Mouse (Mus musculus) spleen, postnatal 10 days (tissue): Measurements from ENCODE around the gene Ascl3.
A peak's percentile ranks its signal among the peaks of the same experiment; 100 is the strongest.

ENCODE experiments used
- DNase-seq, 2 experiments: peaks; one replicate each; pipeline ENCODE4 v3.0.0; 2021 to 2022; ENCODE audit warnings: low spot score in 2 of 2

Gene Ascl3

DNA sequence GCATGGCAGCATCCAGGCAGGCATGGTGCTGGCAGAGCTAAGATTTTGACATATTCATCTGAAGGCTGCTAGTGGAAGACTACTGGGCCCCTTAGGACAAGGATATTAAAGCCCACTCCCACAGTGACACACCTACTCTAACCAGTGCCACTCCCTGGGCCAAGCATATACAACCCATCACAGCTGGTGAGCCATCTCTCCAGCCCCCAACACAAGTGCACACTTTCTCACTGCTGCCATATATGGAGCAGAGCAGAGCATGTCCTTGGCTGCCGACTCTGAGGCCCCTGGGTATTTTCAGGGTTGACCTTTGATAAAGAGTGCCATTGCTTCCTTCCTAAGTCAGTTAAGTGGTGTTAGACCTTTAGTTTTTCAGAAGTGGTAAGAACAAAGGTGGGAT is 21.5 kb downstream of the Ascl3 start:
- DNase-seq: no peak

DNA sequence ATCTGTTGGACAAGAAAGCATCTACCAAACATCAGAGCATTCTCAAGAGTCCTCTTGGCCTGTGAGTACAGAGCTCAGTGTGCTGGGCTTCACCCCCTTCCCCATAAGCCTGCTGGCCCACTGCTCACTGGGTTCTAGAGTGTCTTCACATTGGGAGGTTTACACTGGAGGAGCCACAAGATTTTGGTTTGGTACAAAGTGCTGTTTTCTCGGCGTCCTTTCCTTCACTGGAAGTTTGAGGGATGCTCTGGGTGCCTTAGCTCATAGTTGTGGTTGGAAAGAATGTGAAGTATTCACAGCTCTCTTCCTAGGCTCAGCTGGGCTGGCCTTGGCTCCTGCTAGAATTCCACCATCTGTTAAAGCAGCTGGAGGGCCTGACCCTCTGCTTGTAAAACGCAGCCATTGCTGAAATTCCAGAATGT is 22.6 kb downstream of the Ascl3 start:
- no peak for DNase-seq

DNA sequence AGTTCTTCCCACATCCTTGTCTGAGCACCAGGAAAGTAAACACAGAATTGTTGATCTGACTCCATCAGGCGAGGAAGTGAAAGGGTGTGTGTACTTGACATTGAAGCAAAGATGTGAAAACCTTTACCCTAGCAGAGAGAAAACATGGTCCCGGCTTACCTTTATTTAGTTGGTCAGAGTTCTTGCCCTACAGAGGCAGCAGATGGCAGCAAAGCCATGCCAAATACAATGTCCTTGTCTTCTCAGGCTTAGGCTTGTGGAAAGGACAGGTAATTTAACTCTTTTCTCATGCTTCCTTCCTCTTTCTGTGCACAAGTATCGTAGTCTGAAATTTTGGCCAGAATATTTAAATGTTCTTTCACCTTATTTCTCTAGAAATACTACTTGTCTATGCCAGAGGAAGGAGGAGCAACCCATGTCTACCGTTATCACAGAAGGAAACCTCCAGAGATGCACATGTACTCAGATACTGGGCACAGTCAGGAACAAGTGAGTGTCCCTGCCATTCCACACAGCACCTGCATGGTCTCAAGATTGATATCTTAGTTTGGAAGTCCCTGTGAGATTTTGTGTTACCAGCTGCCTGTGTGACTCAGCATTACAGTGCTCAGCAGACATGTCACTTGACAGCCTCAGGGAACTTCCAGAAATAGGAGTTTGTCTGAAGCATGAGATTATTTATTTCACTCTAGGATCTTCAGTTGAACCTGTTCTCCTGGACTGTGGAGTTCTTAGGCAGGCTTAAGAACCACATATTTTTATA is 24.3 kb downstream of the Ascl3 start:
- peak in 1 of 2 experiments; percentile 70 for DNase-seq

DNA sequence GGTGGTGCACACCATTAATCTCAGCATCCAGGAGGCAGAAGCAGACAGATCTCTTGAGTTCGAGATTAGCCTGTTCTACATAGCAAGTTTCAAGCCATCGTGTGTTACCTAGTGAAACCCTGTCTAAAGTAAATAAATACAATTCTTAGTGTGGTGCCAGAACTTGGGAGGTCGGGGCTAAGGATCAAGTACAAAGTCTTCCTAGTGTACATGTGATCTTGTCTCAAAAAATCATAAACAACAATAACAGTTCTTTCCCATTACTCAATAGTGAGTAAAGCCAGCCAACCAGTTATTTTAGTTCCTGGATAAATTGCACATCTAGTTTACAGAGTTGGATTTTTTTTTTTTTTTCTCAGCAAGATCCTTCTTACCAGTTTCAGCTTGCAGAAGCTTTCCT is 27.1 kb downstream of the Ascl3 start:
- no peak for DNase-seq

DNA sequence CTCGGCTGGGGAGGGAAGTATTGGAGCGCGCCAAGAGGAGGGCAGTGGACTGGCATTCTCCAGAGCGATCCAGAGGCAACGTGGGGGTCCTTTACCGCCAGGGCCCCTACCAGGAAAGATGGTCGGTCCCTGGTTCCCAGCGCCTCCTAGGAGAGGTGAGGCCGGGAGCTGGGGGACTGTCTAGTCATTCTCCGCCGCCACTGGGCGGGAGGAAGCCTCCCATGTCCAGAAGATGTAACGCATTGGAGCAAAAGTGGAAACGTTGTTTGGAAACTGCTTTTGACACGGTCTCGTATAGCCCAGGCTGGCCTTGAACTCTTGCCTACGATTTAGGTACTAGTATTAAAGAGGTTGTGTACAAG is 27.5 kb downstream of the Ascl3 start:
- no peak for DNase-seq

DNA sequence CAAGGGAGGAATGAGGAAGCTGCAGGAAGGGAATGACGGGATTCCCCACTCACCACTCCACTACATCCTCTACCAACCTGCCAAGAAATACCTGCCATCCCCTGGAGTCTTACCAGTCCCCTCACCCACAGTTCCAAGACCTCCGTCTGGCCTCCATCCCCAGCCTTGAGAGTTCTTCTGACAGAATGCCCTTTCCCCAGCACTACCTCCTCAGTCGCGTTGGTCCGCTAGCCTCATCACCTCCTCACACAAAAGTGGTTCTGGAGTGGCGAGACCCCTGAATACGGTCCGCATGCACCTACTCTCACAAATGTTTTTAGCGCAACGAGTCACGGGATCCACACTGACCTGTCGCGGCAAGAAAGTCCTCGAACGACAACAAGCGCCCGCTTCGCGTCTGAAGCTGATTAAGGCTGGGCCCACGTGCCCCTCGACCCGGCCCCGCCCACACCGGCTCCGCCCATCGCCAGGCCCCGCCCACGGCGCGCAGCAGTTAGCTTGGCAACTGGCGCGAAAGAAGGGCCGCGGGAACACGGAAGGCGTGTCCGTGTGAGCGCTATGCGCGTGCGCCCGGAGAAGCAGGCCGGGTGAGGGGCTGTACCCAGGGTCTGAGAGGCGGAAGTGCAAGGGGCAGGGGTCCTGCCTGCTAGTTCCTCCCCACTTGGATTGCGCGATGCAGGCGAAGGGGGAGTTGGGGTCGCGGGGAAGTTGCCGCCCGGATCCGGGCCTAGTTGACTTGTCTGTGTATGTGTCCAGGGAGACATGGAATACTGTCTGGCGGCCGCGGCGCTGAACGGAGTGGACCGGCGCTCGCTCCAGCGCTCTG is 28.1 kb downstream of the Ascl3 start, which contains the start of the genes St5 and Akip1:
TSS of gene St5 (minus strand) at position 416 of the 826 bp plus-strand sequence.
TSS of gene Akip1 (plus strand) at position 501 of the 826 bp plus-strand sequence.
- peak; percentile 97 to 99 for DNase-seq

DNA sequence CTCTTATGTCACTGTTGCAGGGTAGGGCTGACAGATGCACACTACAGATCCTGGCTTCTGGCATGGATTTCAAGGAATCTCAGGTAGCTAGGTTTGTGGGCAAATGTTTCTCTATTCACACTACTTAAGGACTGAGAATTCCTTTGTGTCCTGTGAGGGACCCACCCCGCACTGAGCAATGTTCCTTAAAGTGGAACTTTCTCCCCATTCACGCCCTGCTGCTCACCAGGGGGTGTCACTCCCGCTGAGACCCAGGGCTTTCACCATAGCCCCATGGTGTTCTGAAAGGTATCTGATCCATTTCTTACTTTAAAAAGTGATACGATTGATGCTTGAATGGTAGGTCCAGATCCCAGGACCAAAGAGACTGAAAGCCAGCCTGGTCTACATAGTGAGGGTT is 28.8 kb downstream of the Ascl3 start:
- DNase-seq: no peak

DNA sequence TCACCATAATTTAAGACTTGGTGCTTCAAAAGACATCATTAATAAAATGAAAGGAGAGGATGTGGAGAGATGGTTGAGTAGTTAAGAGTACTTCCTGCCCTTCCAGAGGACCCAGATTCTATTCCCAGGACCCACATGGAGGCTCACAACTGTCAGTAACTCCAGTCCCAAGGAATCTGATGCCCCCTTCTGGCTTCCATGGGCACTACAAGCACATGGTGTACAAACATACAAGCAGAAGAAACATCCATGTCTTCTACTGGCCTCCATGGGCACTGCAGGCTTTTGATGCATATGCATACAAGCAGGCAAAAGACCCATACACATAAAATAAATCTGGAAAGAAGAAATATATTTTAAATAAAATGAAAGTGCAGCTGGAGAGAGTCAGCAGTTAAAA is 31.3 kb downstream of the Ascl3 start:
- DNase-seq: peak in 1 of 2 experiments; percentile 41

DNA sequence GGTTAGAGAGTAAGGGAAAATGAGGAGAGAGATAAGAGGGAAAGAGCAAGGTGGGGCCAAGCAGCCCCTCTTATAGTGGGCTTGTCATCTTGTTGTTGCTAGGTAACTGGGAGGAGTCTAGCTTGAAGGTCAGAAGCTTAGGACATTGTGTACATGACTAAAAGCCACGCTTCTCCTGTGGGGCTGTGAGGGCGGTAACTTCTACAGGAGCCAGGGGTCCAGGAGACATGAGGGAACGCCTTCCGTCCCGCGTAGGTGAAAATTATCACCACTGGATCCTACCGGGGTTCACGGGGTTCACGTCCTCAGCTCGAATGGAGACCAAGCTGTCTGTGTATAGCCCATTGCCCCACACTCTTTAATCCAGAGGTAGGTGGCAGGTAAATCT is 36.2 kb downstream of the Ascl3 start:
- DNase-seq: no peak

DNA sequence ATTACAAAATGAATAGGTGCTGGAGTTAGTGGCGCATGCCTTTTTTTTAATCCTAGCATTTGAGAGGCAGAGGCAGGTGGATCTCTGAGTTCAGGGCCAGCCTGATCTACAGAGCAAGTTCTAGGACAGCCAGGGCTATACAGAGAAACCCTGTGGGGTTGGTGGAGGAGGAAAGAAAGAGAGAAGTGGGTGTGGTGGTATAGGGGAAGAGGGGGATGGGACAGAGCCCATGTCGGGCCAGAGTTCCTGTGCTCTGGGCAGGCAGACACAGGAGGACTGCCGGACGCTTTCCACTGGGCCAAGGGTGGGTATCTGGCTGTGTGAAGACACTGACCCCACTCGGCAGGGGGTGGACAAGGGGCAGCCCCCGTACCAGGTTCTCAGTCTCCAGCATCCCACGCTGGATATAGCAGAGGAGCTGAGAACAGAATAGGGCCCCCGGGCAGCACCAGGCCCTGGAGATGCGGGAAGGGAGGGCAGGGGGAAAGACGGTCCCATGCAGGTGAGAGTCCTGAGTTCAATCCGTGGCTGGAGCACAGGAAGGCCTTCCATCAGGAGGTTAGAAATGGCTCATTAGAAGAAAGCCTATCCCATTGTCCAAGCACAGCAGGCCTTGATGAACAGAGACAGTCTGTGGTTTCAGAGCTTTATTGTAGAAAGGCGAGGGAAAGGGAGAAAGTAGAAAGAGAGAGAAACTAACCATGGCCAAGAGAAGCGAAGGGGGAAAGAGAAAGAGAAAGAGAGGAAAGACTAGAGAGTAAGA is 36.8 kb downstream of the Ascl3 start:
- no peak for DNase-seq

DNA sequence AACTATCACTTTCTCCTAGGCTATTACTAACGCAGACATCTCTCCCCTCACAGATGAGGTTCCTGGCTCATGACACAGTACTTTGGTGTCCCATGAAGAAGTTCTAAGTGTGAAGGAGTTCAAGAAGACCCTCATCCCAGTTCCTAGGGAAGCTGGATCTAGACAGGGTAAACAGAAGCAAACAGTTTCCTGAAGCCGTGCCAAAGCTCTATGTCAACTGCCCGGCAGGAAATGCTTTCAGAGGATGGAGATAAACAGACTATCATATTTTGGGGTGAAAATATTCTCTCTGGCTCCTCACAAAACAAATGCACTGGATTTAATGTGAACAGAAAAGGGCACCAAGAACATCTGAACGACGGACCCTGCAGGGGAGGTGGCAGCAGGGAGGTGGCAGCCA is 40.6 kb downstream of the Ascl3 start:
- DNase-seq: no peak

DNA sequence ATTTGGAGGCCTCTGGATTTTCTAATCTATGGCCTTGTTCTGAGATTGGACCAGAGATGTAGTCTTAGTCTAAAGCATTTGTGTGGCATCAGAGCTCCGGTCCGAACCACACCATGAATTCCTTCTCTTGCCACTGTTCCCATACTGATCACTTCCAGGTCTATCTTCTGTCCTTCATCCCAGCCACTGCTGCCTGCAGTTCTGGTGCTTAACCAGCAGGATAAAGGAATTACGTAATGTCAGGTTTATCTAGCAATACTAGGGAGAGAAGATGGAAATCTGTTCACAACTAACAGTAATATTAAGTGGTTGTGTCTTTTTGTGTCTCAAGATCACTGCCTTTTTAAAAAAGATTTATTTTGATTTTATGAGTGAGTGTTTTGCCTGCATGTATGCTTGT is 41.4 kb downstream of the Ascl3 start:
- no peak for DNase-seq

DNA sequence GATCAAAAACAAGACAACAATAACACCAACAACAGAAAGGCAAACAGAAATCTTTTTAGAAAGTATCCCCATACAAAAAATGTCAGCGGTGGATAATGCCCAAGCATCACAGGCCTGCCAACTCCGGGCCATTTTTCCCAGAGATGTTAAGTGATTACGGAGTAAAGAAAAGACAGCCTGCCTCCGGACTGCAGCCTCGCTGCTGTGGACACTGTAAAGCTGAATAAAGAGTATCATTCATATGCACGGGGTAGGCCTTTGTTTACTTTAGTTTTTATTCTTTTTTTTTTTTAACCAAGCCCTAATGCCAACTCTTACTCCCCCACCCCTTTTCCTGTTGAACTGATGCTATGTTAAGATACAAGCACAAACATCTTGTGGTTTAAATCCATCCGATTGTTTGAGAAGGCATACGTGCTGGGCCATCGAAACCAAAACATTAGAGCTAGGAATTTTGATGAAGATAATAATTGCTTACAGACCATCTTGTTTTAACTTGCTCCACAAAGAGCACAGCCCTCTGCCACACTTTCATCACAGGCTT is 44.9 kb downstream of the Ascl3 start:
- no peak for DNase-seq

DNA sequence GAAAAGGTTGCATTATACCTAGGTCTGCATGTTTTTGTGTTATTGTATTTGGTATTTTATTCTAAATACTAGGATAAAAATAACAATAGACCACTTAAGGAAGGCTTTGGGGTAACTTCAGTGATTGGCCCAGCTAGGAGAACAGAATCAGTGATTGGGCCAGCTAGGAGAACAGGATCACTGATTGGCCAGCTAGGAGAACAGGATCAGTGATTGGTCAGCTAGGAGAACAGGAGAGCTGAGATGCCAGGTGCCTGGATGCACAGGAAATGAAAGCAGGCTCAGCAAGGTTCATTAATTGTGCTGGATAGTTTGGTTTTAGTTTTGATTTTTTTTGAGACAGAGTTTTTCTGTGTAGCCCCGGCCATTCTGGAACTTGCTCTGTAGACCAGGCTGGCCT is 50.6 kb downstream of the Ascl3 start:
- no peak for DNase-seq

DNA sequence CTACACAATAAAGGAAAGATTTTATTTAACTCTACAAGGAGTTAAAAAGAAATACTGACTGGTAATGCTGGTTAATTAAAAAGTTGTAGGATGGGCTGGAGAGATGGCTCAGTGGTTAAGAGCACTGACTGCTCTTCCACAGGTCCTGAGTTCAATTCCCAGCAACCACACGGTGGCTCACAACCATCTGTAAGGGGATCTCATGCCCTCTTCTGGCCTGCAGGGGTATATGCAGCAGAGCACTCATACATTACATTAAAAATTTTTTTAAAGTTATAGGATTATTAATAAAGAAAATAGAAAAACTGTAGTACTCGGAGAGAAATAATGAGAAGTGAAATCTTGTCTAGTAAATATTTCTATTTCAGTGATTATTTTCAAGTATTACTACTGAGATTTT is 51.2 kb downstream of the Ascl3 start:
- no peak for DNase-seq
